Mouse (Mus musculus) embryonic facial prominence, embryonic 15.5 days (tissue): ENCODE measurements around the gene Slc24a1. TPM values are rescaled to one million over a fixed set of nuclear protein-coding genes. Genes with fewer than 3 reads are reported as not detected.
A peak's percentile ranks its signal among the peaks of the same experiment; 100 is the strongest.

ENCODE experiments used
- ATAC-seq: fragments of 200-750 bp; cut with Nextera tagmentation; 2 replicates; pipeline ENCODE4 v1.8.0; 2017; ENCODE audit warnings: low read depth, moderate TSS enrichment; ENCODE audit not compliant: insufficient number of reproducible peaks, low FRiP score, low TSS enrichment
- H3K27ac ChIP-seq: fragments of 300-500 bp; sonication (generic); replicated peaks from 2 replicates; pipeline ENCODE4 v1.5.1; 2015; ENCODE audit warnings: mild to moderate bottlenecking, inconsistent platforms
- H3K27me3 ChIP-seq: fragments of 300-500 bp; sonication (generic); 2 replicates; pipeline ENCODE4 v1.6.1; 2015; ENCODE audit warnings: inconsistent platforms
- H3K36me3 ChIP-seq: fragments of 300-500 bp; sonication (generic); 2 replicates; pipeline ENCODE4 v1.6.1; 2015; ENCODE audit warnings: mild to moderate bottlenecking, inconsistent platforms
- H3K4me1 ChIP-seq: fragments of 300-500 bp; sonication (generic); 2 replicates; pipeline ENCODE4 v1.6.1; 2015; ENCODE audit warnings: inconsistent platforms
- H3K4me2 ChIP-seq: fragments of 300-500 bp; sonication (generic); replicated peaks from 2 replicates; pipeline ENCODE4 v1.6.1; 2015; ENCODE audit warnings: mild to moderate bottlenecking, inconsistent platforms
- H3K4me3 ChIP-seq: fragments of 300-500 bp; sonication (generic); replicated peaks from 2 replicates; pipeline ENCODE4 v1.5.1; 2015; ENCODE audit warnings: mild to moderate bottlenecking, inconsistent platforms
- H3K9ac ChIP-seq: fragments of 300-500 bp; sonication (generic); 2 replicates; pipeline ENCODE4 v1.6.1; 2015; ENCODE audit warnings: inconsistent platforms
- H3K9me3 ChIP-seq: fragments of 300-500 bp; sonication (generic); replicated peaks from 2 replicates; pipeline ENCODE4 v1.6.1; 2016; ENCODE audit warnings: inconsistent platforms
- WGBS: fragments of 180-500 bp; shearing (Covaris S2); methylation state at CpG from one replicate; pipeline ENCODE4 v1.1.7; 2015; 5-methylcytosine and 5-hydroxymethylcytosine counted together
- polyA plus RNA-seq: library from polyadenylated mRNA; unstranded; fragments of >200 nt; fragmentation: Nextera tagmentation; extraction: Ambion mirVana; gene quantifications from 2 replicates; pipeline ENCODE4 v1.2.1, GENCODE M21; 2015

Gene Slc24a1
- polyA plus RNA-seq, 1 experiment from 2014 or later: 0.12 TPM

GRCm38 (mm10) chr9:64957276-64957675 lies 5.9 kb upstream of the Slc24a1 start:
- WGBS: 85% methylated on average over 3 of the region's 3 CpGs
- H3K4me3 ChIP-seq: no peak overlapping the region
- H3K4me1 ChIP-seq: peaks cover 13% of the 10 kb centered on the region
- H3K4me2 ChIP-seq: no peak overlapping the region
- no peak overlapping the region for H3K27ac ChIP-seq
- ATAC-seq: no peak
- 0 out of 2 replicates have a peak, but pooled peaks cover 5% of the 10 kb centered on the region for H3K27me3 ChIP-seq
- H3K9me3 ChIP-seq: no peaks in the 10 kb centered on the region
- no peak overlapping the region for H3K9ac ChIP-seq
- no peaks in the 10 kb centered on the region for H3K36me3 ChIP-seq

DNA sequence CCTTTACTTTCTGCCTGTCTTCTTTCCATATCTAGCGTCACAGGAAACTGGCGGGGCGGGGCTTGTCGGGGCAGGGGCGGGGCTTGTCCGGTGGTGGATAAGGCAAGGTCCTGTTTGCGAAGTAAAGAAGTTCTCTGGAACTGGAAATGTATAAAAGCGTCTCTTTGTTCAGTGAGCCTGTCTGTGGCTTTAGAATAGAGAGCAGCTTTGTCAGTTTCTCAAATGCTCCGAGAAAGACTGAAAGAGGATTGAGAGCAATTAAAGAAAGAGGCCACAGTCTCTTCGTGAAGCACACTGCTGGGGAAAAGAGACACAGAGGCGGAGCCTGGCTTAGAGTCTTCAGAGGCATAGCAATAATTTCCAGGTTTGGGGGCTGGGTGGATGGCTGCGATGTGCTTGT lies 4.9 kb upstream of the Slc24a1 start:
- Histone ChIP-seq H3K4me1 (peaks cover 6% of the 10 kb centered on the region; the same call in 1 of the 2 replicates), H3K36me3 (no peaks in the 10 kb centered on the region), H3K27ac (no peak overlapping the region), H3K4me3 (no peak overlapping the region), H3K4me2 (peak overlapping the region; percentile 3; the same call in 1 of the 2 replicates), H3K9ac (no peak overlapping the region), H3K27me3 (0 out of 2 replicates have a peak, but pooled peaks cover 5% of the 10 kb centered on the region), H3K9me3 (no peaks in the 10 kb centered on the region)
- no peak for ATAC-seq
- 16% methylated on average over 12 of the region's 12 CpGs for WGBS

GRCm38 (mm10) chr9:64953190-64953589 lies 1.8 kb upstream of the Slc24a1 start:
- no peak overlapping the region for H3K9ac ChIP-seq
- no peaks in the 10 kb centered on the region for H3K36me3 ChIP-seq
- H3K27me3 ChIP-seq: peaks cover 5% of the 10 kb centered on the region; the same call in 1 of the 2 replicates
- no peak overlapping the region for H3K27ac ChIP-seq
- no peaks in the 10 kb centered on the region for H3K9me3 ChIP-seq
- no peak overlapping the region for H3K4me3 ChIP-seq
- H3K4me2 ChIP-seq: no peak overlapping the region
- 61% methylated on average over 7 of the region's 7 CpGs for WGBS
- ATAC-seq: no peak
- H3K4me1 ChIP-seq: no peaks in the 10 kb centered on the region

DNA sequence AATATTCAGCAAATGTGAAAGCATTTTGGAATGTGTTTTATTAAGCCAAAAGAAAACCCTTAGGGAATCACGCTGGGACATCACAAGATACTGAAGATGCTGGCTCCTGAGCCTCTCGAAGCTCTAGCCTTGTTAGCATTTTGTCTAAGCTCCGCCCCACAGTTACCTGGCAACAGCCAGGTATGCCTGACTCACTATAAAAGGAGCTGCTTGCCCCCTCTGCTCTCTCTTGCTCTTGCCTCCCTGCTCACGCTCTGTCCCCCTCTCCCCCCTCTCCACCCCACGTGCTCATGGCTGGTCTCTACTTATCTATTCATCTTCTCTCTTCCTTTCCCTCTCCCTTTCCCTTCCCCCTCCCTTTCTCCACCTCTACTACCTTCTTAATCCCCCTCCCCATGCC lies 648 bp upstream of the Slc24a1 start:
- no peak overlapping the region for H3K4me3 ChIP-seq
- no peak for ATAC-seq
- no peaks in the 10 kb centered on the region for H3K36me3 ChIP-seq
- H3K9ac ChIP-seq: no peak overlapping the region
- H3K27me3 ChIP-seq: peaks cover 5% of the 10 kb centered on the region; the same call in 1 of the 2 replicates
- 16% methylated on average over 5 of the region's 5 CpGs for WGBS
- no peaks in the 10 kb centered on the region for H3K9me3 ChIP-seq
- no peak overlapping the region for H3K4me2 ChIP-seq
- no peak overlapping the region for H3K27ac ChIP-seq
- no peaks in the 10 kb centered on the region for H3K4me1 ChIP-seq

DNA sequence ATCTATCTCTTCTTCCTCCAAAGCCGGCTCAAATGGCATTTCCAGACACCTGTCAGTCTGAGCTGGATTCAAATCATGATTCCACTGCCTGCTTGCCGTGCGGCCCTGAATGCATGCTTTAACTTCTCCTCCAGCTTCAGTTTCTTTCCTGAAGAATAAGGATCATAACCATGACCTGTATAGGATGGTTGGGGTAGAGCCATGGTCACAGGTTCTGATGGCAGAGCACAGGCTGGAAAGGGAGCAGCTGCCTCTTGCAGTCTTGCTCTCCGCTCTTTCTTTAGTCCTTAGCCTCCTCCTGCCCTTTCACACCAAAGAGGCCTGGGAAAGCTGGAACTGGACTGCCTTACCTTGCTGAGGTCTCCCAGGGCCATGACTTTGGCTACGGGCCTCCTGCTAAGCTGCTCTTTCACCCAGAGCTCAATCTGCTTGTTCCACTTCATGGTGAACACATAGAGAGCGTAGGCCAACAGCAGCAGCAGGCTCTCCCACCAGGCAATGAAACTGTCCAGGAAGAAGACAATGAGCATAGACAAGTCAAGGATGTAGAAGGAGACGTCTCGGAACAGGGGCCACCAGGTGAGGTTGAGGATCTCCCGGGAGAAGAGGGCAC lies 3.8 kb downstream of the Slc24a1 start:
- Histone ChIP-seq H3K27me3 (no peaks in the 10 kb centered on the region; the same call in none of the 2 replicates), H3K9ac (no peak overlapping the region), H3K27ac (no peak overlapping the region), H3K4me2 (no peak overlapping the region), H3K36me3 (no peaks in the 10 kb centered on the region), H3K9me3 (no peaks in the 10 kb centered on the region), H3K4me3 (no peak overlapping the region), H3K4me1 (no peaks in the 10 kb centered on the region)
- WGBS: 82% methylated on average over 9 of the region's 9 CpGs
- ATAC-seq: no peak

DNA sequence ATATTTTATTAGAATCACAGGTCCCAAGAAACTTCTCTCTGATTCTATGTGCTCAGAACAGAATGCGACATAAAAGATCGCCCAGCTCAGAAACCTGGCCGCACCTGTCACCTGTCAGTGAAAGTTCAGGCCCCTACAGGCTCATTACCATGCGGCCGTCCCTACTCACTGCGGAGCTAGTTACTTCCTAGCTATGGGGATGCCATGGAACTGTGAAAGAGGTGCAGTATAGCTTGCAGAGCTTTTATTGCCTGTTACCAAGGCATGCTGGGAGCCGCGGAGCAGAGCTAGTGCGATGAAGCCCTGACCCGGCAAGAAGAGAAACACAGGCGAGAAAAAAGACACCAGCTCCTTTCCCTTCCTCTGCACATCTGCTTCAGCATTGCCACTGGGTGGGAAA lies 7.4 kb downstream of the Slc24a1 start:
- H3K4me3 ChIP-seq: no peak overlapping the region
- 26% methylated on average over 11 of the region's 11 CpGs for WGBS

DNA sequence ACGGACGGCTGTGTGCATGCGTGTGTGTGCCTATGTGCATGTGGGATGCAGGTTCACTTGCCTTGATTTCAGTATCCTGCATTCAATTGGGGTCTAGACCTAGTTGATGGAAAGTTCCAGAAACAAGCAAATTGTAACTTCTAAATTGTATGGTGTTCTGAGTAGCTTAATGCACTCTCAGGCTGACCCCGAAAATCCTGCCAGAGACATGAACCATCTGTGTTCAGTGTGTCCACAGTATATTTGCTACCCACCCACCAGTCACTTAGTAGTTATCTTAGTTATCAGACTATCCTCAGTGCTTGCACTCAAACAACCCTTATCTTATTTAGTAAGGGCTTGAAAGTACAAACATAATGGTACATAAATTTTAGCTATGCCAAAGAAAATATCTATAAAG lies 9.8 kb downstream of the Slc24a1 start:
- Histone ChIP-seq H3K27ac (no peak overlapping the region), H3K27me3 (no peaks in the 10 kb centered on the region; the same call in none of the 2 replicates), H3K4me1 (no peaks in the 10 kb centered on the region), H3K9me3 (no peaks in the 10 kb centered on the region), H3K4me3 (no peak overlapping the region), H3K36me3 (no peaks in the 10 kb centered on the region), H3K9ac (no peak overlapping the region), H3K4me2 (no peak overlapping the region)
- ATAC-seq: no peak
- WGBS: 71% methylated on average over 4 of the region's 4 CpGs

More for the DNA sequence above, 7.4 kb downstream of the Slc24a1 start:
- Histone ChIP-seq H3K4me2 (no peak overlapping the region), H3K36me3 (no peaks in the 10 kb centered on the region), H3K27me3 (no peaks in the 10 kb centered on the region; the same call in none of the 2 replicates), H3K27ac (no peak overlapping the region), H3K9me3 (no peaks in the 10 kb centered on the region), H3K4me1 (no peaks in the 10 kb centered on the region), H3K9ac (no peak overlapping the region)
- ATAC-seq: no peak

GRCm38 (mm10) chr9:64940731-64941346 lies 10.6 kb downstream of the Slc24a1 start:
- Histone ChIP-seq H3K27ac (no peak overlapping the region), H3K4me3 (no peak overlapping the region), H3K9ac (no peak overlapping the region), H3K4me2 (no peak overlapping the region), H3K36me3 (no peaks in the 10 kb centered on the region), H3K4me1 (no peaks in the 10 kb centered on the region), H3K27me3 (no peaks in the 10 kb centered on the region; the same call in none of the 2 replicates), H3K9me3 (no peaks in the 10 kb centered on the region)
- ATAC-seq: no peak
- 58% methylated on average over 11 of the region's 11 CpGs for WGBS

- 87% methylated on average over 2 of the region's 2 CpGs for WGBS
- Histone ChIP-seq H3K27me3 (no peaks in the 10 kb centered on the region; the same call in none of the 2 replicates), H3K4me1 (no peaks in the 10 kb centered on the region), H3K4me3 (no peak overlapping the region), H3K9me3 (no peaks in the 10 kb centered on the region), H3K36me3 (no peaks in the 10 kb centered on the region), H3K27ac (no peak overlapping the region), H3K9ac (no peak overlapping the region), H3K4me2 (no peak overlapping the region)
- ATAC-seq: no peak
Observed at GRCm38 (mm10) chr9:64939790-64940189, 11.6 kb downstream of the Slc24a1 start.

DNA sequence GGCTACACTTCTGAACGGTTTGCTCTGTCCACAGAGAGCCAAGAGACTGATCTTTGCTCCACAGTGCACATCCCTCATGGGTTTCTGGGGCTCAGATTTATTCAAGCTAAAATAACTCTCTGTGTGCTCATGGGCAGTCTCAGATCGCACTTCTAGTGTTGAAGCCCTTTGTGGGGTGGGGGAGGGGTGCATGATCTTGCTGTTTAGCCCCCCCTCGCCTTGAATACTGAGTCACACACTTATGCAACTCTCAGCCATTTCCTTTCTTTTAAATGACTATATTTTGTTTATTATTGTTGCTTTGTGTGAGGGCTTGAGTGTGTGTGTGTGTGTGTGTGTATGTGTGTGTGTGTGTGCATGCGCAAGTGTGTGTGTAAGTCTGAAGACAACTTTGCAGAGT lies 12.1 kb downstream of the Slc24a1 start:
- WGBS: 52% methylated on average over 4 of the region's 4 CpGs
- 0 out of 2 replicates have a peak, but pooled peaks cover under 1% of the 10 kb centered on the region for H3K4me1 ChIP-seq
- no peak overlapping the region for H3K9ac ChIP-seq
- H3K27ac ChIP-seq: no peak overlapping the region
- no peaks in the 10 kb centered on the region for H3K36me3 ChIP-seq
- no peak overlapping the region for H3K4me2 ChIP-seq
- H3K4me3 ChIP-seq: no peak overlapping the region
- ATAC-seq: no peak
- no peaks in the 10 kb centered on the region; the same call in none of the 2 replicates for H3K27me3 ChIP-seq
- no peaks in the 10 kb centered on the region for H3K9me3 ChIP-seq

- ATAC-seq: no peak
- Histone ChIP-seq H3K9me3 (no peaks in the 10 kb centered on the region), H3K36me3 (no peaks in the 10 kb centered on the region), H3K4me3 (no peak overlapping the region), H3K27me3 (no peaks in the 10 kb centered on the region; the same call in 1 of the 2 replicates), H3K4me2 (no peak overlapping the region), H3K27ac (no peak overlapping the region), H3K9ac (no peak overlapping the region), H3K4me1 (0 out of 2 replicates have a peak, but pooled peaks cover 8% of the 10 kb centered on the region)
- WGBS: 76% methylated on average over 5 of the region's 5 CpGs
Observed at GRCm38 (mm10) chr9:64938535-64938934, 12.9 kb downstream of the Slc24a1 start.
